Mouse (Mus musculus) cerebellum, adult 2 months (tissue): ENCODE results near the gene Myo10. TPM values are rescaled to one million over a fixed set of nuclear protein-coding genes. Genes with fewer than 3 reads are reported as not detected.

Experiments used
- DNase-seq, 2 experiments: peaks; one replicate each; pipeline ENCODE4 v3.0.0; 2021
- H3K27ac ChIP-seq: fragments of 200-500 bp; 2 replicates; pipeline ENCODE4 v1.5.1; 2012; ENCODE audit warnings: low read length, control low read depth, inconsistent platforms; ENCODE audit not compliant: insufficient read depth
- H3K27me3 ChIP-seq: fragments of 200-500 bp; 2 replicates; pipeline ENCODE4 v1.6.1; 2012; ENCODE audit warnings: inconsistent platforms, mild to moderate bottlenecking, low read length, moderate library complexity; ENCODE audit not compliant: control insufficient read depth, insufficient read depth
- H3K4me1 ChIP-seq: fragments of 200-500 bp; 2 replicates; pipeline ENCODE4 v1.6.1; 2011; ENCODE audit warnings: low read length; ENCODE audit not compliant: control insufficient read depth, insufficient read depth
- H3K4me3 ChIP-seq: fragments of 200-500 bp; replicated peaks from 2 replicates; pipeline ENCODE3; 2011; ENCODE audit warnings: mild to moderate bottlenecking, low read depth, low read length, control low read depth; ENCODE audit not compliant: insufficient read depth
- CTCF ChIP-seq: fragments of 200-500 bp; IDR thresholded peaks from 2 replicates; pipeline ENCODE4 v1.5.1; 2011; ENCODE audit warnings: low read depth, mild to moderate bottlenecking, control low read depth, low read length, moderate library complexity, borderline replicate concordance; ENCODE audit not compliant: insufficient read depth
- POLR2A ChIP-seq: fragments of 200-500 bp; IDR thresholded peaks from 2 replicates; pipeline ENCODE4 v1.6.1; 2011; ENCODE audit warnings: low read length, control low read depth, borderline replicate concordance; ENCODE audit not compliant: insufficient read depth
- WGBS: fragments of 180-500 bp; shearing (Covaris S2); methylation state at CpG from one replicate; pipeline ENCODE4 v1.1.7; 2018; 5-methylcytosine and 5-hydroxymethylcytosine counted together
- polyA plus RNA-seq: library from polyadenylated mRNA; depleted of rRNA; stranded (reverse); fragments of >200 nt; gene quantifications from 2 replicates; pipeline ENCODE4 v1.2.3, GENCODE M21; 2012

Gene Myo10
- polyA plus RNA-seq, 1 experiment, result 30.0 TPM

- Histone ChIP-seq H3K27ac (no peak overlapping the region), H3K27me3 (no peaks in the 10 kb centered on the region), H3K4me3 (no peak overlapping the region), H3K4me1 (no peaks in the 10 kb centered on the region; the same call in 1 of the 2 replicates)
- no peak for DNase-seq
- 83% methylated on average over 10 of the region's 10 CpGs for WGBS
- TF ChIP-seq CTCF, result no peak
- TF ChIP-seq POLR2A, result no peak
These were observed 166.9 kb downstream of the Myo10 start for GRCm38 (mm10) chr15:25789241-25789640.

- TF ChIP-seq CTCF (peak; percentile 26; the same call in 1 of the 2 replicates), POLR2A (no peak)
- DNase-seq, result no peak
- WGBS, result 71% methylated on average over 8 of the region's 8 CpGs
- Histone ChIP-seq H3K4me1 (no peaks in the 10 kb centered on the region), H3K4me3 (no peak overlapping the region), H3K27me3 (no peaks in the 10 kb centered on the region), H3K27ac (no peak overlapping the region)
These were observed 169.5 kb downstream of the Myo10 start for GRCm38 (mm10) chr15:25791660-25792353.

GRCm38 (mm10) chr15:25794123-25794522 lies 171.8 kb downstream of the Myo10 start:
- 72% methylated on average over 8 of the region's 8 CpGs for WGBS
- H3K27ac ChIP-seq, result no peak overlapping the region
- TF ChIP-seq POLR2A (no peak), CTCF (no peak)

GRCm38 (mm10) chr15:25795496-25795895 lies 173.2 kb downstream of the Myo10 start:
- TF ChIP-seq POLR2A, result no peak
- no peak for TF ChIP-seq CTCF
- WGBS, result 91% methylated on average over 9 of the region's 9 CpGs
- DNase-seq, result no peak

More at GRCm38 (mm10) chr15:25794123-25794522, 171.8 kb downstream of the Myo10 start:
- H3K4me1 ChIP-seq, result no peaks in the 10 kb centered on the region
- no peaks in the 10 kb centered on the region for H3K27me3 ChIP-seq
- DNase-seq, result no peak
- H3K4me3 ChIP-seq, result no peak overlapping the region

GRCm38 (mm10) chr15:25796353-25796752 lies 174.0 kb downstream of the Myo10 start:
- WGBS, result 53% methylated on average over 3 of the region's 3 CpGs
- Histone ChIP-seq H3K27ac (no peak overlapping the region), H3K4me3 (no peak overlapping the region), H3K27me3 (no peaks in the 10 kb centered on the region), H3K4me1 (no peaks in the 10 kb centered on the region)
- no peak for DNase-seq
- TF ChIP-seq POLR2A, result no peak
- TF ChIP-seq CTCF, result peak; percentile 51

More at GRCm38 (mm10) chr15:25795496-25795895, 173.2 kb downstream of the Myo10 start:
- H3K27me3 ChIP-seq, result no peaks in the 10 kb centered on the region
- H3K27ac ChIP-seq, result no peak overlapping the region
- H3K4me3 ChIP-seq, result no peak overlapping the region
- H3K4me1 ChIP-seq, result no peaks in the 10 kb centered on the region

GRCm38 (mm10) chr15:25797179-25797578 lies 174.9 kb downstream of the Myo10 start:
- WGBS, result 88% methylated on average over 8 of the region's 8 CpGs

GRCm38 (mm10) chr15:25797888-25798287 lies 175.6 kb downstream of the Myo10 start:
- DNase-seq, result no peak
- Histone ChIP-seq H3K27ac (no peak overlapping the region), H3K4me3 (no peak overlapping the region), H3K4me1 (no peaks in the 10 kb centered on the region), H3K27me3 (no peaks in the 10 kb centered on the region)
- 97% methylated on average over 1 of the region's 1 CpGs for WGBS
- no peak for TF ChIP-seq POLR2A
- no peak for TF ChIP-seq CTCF

More at GRCm38 (mm10) chr15:25797179-25797578, 174.9 kb downstream of the Myo10 start:
- no peaks in the 10 kb centered on the region for H3K27me3 ChIP-seq
- no peak for DNase-seq
- no peak overlapping the region for H3K27ac ChIP-seq
- no peak overlapping the region for H3K4me3 ChIP-seq
- TF ChIP-seq POLR2A, result no peak
- no peak for TF ChIP-seq CTCF
- no peaks in the 10 kb centered on the region for H3K4me1 ChIP-seq

- H3K27me3 ChIP-seq, result no peaks in the 10 kb centered on the region
- no peak for DNase-seq
- no peaks in the 10 kb centered on the region for H3K4me1 ChIP-seq
- no peak overlapping the region for H3K4me3 ChIP-seq
- no peak for TF ChIP-seq POLR2A
- no peak for TF ChIP-seq CTCF
- 49% methylated on average over 5 of the region's 5 CpGs for WGBS
- H3K27ac ChIP-seq, result no peak overlapping the region
These were observed 179.4 kb downstream of the Myo10 start for GRCm38 (mm10) chr15:25801726-25802125.
